Mouse (Mus musculus): Measurements from ENCODE around the gene Myo16. TPM values are rescaled to one million over a fixed set of nuclear protein-coding genes. Genes with fewer than 3 reads are reported as not detected.

The Myo16 gene
- total RNA-seq, 2 experiments from 2014 or later = 71.4 to 78.7 TPM

GRCm38 (mm10) chr8:10292600-10292999, 138.9 kb downstream of the Myo16 start:
- DNase-seq (ENCODE audit: low spot score in 2 of 2) = no peak

- no peak for DNase-seq (ENCODE audit: low spot score in 2 of 2)
These were observed 147.1 kb downstream of the Myo16 start for GRCm38 (mm10) chr8:10300797-10301196.

- DNase-seq (ENCODE audit: low spot score in 2 of 2) = no peak
These were observed 149.3 kb downstream of the Myo16 start for GRCm38 (mm10) chr8:10303061-10303460.

GRCm38 (mm10) chr8:10303992-10304391, 150.3 kb downstream of the Myo16 start:
- no peak for DNase-seq (ENCODE audit: low spot score in 2 of 2)

GRCm38 (mm10) chr8:10304721-10305120, 151.0 kb downstream of the Myo16 start:
- DNase-seq (ENCODE audit: low spot score in 2 of 2) = no peak

GRCm38 (mm10) chr8:10307345-10307744, 153.6 kb downstream of the Myo16 start:
- no peak for DNase-seq (ENCODE audit: low spot score in 2 of 2)

GRCm38 (mm10) chr8:10307770-10308476, 154.2 kb downstream of the Myo16 start:
- no peak for DNase-seq (ENCODE audit: low spot score in 2 of 2)

- no peak for DNase-seq (ENCODE audit: low spot score in 2 of 2)
These were observed 156.8 kb downstream of the Myo16 start for GRCm38 (mm10) chr8:10310470-10310869.

- DNase-seq (ENCODE audit: low spot score in 2 of 2) = no peak
These were observed 158.6 kb downstream of the Myo16 start for GRCm38 (mm10) chr8:10312316-10312715.

- no peak for DNase-seq (ENCODE audit: low spot score in 2 of 2)
These were observed 162.5 kb downstream of the Myo16 start for GRCm38 (mm10) chr8:10316201-10316600.

GRCm38 (mm10) chr8:10318103-10318502, 164.4 kb downstream of the Myo16 start:
- DNase-seq (ENCODE audit: low spot score in 2 of 2) = no peak

- DNase-seq (ENCODE audit: low spot score in 2 of 2) = no peak
These were observed 196.7 kb downstream of the Myo16 start for GRCm38 (mm10) chr8:10350451-10350850.

GRCm38 (mm10) chr8:10358711-10359110, 205.0 kb downstream of the Myo16 start:
- DNase-seq (ENCODE audit: low spot score in 2 of 2) = no peak

GRCm38 (mm10) chr8:10362949-10363348, 209.2 kb downstream of the Myo16 start:
- DNase-seq (ENCODE audit: low spot score in 2 of 2) = no peak

- DNase-seq (ENCODE audit: low spot score in 2 of 2) = no peak
These were observed 210.1 kb downstream of the Myo16 start for GRCm38 (mm10) chr8:10363654-10364406.

- DNase-seq (ENCODE audit: low spot score in 2 of 2) = no peak
These were observed 212.4 kb downstream of the Myo16 start for GRCm38 (mm10) chr8:10366141-10366540.

- DNase-seq (ENCODE audit: low spot score in 2 of 2) = no peak
These were observed 218.9 kb downstream of the Myo16 start for GRCm38 (mm10) chr8:10372571-10372970.

- no peak for DNase-seq (ENCODE audit: low spot score in 2 of 2)
These were observed 233.4 kb downstream of the Myo16 start for GRCm38 (mm10) chr8:10387143-10387542.

GRCm38 (mm10) chr8:10391096-10391683, 237.5 kb downstream of the Myo16 start:
- no peak for DNase-seq (ENCODE audit: low spot score in 2 of 2)

- no peak for DNase-seq (ENCODE audit: low spot score in 2 of 2)
These were observed 238.2 kb downstream of the Myo16 start for GRCm38 (mm10) chr8:10391913-10392312.

GRCm38 (mm10) chr8:10394506-10394905, 240.8 kb downstream of the Myo16 start:
- DNase-seq (ENCODE audit: low spot score in 2 of 2) = no peak

GRCm38 (mm10) chr8:10395146-10395545, 241.4 kb downstream of the Myo16 start:
- no peak for DNase-seq (ENCODE audit: low spot score in 2 of 2)
